Mouse (Mus musculus): ENCODE data around the gene Tmem97.
"Not testable (repeated sequence)": the region's sequence is repeated elsewhere in the genome, so short reads cannot be mapped to it uniquely, and the experiment has no call there.

The Tmem97 gene

DNA sequence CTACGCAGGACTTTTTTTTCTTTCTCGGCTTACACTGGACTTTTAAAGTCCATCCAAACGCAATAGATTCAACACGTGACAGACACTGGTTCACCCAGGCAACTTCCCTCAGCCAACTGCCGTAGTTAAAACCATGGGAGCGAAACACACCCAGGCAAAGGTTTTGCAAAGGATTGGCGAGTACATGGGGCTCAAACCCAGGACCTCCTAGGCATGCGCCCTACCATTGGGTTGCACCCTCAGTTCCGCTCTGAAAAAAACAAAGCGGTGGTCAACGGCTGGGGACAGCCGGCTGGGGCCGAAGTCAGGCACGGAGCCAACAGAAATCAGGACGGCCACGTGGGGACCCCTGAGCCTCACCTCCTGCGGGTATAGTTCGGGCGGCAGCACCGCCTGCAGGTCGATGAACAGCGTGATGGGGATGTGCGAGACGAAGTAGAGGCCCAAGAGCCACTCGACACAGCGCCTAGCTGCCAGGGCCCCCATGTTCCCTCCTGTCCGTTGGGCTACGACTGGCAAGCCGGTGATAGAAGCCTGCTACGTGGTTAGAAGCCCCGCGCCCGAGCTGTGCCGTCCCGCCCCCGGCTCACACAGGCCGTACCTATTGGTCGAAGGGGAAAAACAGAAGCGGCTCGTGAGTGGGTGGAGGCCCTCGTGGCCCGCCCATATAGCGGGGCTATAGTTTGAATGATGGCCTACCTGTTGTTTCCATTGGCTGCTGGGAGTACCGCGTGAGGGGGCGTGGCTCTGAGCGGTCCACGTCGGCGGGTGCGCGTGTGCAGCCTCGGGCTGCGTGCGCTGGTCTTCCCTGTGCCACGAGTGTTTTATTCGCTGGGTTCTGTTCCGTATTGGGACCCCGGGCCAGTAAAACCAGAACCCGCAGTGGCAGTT is at the start of gene Tmem97:
Gene Tmem97, minus strand, starts transcription at position 610 of the 891 bp plus-strand sequence.
- DNase-seq, result peak; percentile 97

DNA sequence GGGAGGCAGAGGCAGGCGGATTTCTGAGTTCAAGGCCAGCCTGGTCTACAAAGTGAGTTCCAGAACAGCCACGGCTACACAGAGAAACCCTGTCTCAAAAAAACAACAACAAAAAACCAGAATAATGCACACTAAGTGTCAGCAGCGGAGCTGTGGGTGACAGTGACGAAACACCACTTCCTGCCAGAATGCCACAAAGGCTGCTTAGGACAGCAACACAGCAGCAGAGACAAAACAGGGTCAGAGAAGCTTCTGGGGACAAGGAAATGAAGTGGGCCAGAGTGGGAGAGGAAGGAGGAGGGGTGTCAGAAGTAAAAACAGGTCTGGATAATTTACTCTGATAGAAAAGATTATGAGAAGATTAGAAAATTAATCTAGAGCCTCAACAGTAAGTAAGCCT is 49.5 kb upstream of the Tmem97 start:
- DNase-seq, result peak; percentile 29 to 45

DNA sequence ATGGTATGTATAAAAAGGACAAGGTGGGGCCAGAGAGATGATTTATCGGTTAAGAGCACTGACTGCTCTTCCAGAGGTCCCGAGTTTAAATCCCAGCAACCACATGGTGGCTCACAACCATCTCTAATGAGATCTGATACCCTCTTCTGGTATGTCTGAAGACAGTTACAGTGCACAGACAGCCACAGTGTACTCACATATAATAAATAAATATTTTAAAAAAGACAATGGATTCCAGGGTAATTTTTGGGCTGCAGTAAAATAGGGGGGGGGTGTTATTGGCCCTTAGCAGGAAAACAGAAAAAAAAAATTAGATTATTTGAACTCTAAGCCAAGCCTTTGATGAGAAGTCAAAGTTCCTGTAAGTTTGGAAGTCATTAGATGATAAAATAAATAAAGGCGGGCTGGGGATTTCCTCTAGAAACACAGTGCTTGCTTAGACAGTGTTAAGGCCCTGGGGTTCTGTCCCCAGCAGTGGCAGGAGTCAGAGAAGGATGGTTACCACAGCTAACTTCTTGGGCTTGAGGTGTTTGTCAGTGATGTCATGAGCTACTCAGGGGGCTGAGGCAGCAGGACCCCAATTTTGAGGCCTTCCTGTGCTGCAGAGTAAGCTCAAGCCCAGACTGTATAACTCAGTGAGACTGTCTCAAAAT is 48.3 kb upstream of the Tmem97 start:
- DNase-seq, result no peak

DNA sequence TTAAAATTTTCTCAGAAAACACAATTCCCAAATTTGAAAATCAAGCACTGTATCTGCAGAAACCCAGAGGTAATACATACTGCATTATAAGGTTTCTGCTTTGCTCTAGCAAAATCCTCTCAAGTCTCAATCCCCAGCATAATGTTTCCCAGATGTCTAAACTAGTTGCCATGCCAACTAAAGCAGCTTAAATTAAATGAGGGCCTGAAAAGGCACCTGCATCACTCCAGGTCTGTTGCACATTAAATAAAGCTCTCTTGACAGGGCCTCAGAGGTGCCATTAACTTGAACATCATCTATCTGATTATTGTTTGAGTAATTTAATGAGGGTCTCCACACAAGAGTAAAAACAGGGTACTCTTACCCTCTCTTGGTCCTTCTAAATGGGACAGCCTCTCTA is 46.2 kb upstream of the Tmem97 start:
- no peak for DNase-seq

DNA sequence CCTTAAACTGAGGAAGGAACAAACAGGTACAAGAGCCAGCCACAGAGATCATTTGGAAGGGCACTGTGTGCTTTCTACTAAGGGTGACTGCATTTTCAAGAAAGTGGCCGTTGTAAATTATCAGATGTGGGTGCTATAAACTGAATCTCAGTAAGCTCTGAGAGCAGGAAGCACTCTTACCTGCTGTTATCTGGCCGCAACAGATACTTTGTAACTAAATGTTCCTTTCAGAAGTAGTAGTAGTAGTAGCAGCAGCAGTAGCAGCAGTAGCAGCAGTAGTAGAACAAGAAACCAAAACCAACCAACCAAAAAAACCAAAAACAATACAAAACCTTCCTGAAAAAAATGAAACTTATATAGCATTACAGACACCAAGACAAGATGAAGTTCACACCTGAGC is 45.2 kb upstream of the Tmem97 start:
- DNase-seq, result no peak

DNA sequence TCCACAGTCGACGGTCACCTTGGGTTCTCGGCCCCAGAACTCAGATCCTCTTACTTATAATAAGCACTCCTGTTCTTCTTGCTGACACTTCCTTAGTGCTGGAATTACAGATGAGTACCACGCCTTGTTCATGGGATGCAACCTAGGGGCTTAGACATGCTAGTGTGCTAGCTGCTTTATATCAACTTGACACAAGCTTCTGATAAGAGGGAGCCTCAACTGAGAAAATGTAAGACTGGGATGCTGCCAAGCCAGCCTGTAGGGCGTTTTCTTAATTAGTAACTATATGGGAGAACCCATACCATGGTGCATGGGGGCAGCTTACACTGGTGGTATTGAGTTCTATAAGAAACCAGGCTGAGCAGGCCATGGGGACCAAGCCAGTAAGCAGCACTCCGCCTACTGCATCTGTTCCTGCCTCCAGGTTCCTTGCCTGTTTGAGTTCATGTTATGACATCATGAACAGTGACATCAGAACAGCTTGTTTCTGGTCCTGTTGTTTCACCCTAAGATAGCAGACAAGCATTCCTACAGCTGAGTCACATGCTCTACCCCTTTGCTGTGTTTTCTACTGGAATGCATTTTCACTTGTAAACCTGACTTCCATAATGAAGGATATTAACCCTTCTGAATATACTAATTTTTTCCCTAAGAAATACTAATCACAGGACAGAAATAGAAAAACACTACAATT is 43.8 kb upstream of the Tmem97 start:
- no peak for DNase-seq

DNA sequence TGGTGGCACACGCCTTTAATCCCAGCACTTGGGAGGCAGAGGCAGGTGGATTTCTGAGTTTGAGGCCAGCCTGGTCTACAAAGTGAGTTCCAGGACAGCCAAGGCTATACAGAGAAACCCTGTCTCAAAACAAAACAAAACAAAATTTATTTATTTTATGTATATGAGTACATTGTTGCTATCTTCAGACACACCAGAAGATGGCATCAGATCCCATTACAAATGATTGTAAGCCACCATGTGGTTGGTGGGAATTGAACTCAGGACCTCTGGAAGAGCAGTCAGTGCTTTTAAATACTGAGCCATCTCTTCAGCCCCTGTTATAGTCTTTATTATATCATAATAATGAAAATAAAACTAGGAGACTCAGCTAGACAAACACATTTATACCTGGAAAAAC is 37.1 kb upstream of the Tmem97 start:
- DNase-seq, result not testable (repeated sequence)

DNA sequence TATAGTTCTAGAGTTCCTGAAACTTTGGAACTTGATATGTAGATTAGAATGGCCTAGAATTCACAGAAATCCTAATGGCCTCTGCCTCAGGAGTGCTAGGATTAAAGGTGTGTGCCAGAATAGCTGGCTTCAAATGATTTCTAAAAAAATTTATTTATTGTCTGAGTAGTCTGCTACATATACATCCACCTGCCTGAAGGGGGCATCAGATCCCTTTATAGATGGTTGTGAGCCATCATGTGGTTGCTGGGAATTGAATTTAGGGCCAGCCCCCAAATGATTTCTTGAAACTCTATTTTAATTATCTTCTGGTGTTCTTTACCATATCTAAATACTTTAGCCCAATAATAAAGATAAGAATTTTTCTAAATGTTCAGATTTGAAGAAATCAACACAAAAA is 35.5 kb upstream of the Tmem97 start:
- no peak for DNase-seq

DNA sequence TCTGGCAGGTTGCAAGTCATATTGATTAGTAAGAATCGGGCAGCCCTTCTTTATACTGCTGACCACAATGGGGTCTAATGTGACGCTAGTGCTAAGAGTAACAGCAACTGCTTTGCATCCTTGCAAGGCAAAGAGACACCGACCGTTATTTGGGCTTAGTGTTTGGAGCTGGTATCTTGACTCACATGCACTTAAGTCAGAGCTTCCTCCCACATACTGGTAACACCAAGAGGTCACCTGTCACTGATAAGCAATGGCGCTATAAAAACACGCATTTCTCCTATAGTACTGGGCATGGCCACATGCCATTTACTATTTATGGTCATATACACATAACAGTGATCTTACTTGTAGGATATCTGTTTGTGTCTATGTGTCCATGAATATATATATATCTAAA is 32.3 kb upstream of the Tmem97 start:
- DNase-seq, result no peak

DNA sequence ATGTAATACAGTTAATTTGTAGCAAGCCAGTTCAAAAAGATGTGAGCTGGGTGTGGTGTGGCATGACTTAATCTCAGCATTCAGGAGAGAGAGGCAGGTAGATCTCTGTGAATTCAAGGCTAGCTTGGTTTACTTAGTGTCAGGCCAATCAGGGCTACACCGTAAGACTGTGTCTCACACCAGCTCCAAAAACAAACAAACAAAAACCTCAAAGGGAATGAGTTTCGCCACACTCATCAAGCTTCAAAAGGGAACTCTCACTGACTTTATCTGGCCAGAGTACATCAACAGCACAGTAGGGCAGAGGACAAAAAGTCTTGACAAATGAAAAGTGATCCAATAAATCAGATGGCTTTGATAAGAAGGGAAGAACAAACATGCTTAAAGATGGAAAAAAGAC is 24.4 kb upstream of the Tmem97 start:
- no peak for DNase-seq

DNA sequence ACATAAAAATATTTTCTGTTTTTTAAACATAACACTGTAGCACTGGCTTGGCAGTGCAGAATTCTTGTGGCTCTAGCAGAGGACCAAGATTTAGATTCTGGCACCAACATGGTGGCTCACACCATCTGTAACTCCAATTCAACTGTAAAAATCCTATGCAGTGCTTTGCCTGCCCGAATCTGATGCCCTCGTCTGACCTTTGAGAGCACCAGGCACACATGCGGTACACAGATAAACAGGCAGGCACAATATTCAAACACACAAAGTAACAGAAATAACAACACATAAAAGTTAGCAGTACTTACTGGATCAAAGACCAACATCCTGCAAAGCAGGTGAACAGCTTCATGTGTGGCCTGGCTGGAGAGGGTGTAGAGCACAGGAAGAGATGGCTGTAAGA is 24.0 kb upstream of the Tmem97 start:
- no peak for DNase-seq

DNA sequence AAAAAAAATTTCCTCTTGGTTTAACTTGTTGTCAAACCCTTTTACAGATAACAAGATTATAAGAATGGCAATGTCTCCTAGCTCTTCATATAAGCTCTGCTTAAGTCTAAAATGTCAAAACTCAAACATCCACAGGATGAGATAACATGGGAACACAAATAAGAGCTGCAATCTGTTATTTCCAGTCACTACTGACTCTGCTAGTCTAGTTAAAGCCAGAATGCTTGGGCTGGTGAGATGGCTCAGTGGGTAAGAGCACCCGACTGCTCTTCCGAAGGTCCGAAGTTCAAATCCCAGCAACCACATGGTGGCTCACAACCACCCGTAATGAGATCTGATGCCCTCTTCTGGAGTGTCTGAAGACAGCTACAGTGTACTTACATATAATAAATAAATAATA is 23.5 kb upstream of the Tmem97 start:
- not testable (repeated sequence) for DNase-seq

DNA sequence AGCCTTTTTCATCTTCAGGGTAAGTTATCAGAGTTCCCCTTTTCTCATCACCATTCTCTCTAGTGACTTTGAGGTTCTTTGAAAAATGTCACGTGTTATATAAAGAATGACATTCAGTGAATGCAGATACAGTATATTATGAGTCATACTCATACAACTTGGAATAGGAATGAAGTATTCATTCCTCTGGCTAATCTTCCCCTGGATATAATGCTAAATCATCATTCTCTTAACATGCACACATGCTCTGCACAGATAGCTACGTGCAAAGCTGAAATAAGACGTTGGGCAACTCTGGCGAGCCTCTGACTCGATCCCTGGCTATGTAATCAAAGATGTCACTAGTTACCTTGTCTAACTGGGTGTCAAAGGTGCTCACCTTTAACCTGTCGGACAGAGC is 21.3 kb upstream of the Tmem97 start:
- no peak for DNase-seq

DNA sequence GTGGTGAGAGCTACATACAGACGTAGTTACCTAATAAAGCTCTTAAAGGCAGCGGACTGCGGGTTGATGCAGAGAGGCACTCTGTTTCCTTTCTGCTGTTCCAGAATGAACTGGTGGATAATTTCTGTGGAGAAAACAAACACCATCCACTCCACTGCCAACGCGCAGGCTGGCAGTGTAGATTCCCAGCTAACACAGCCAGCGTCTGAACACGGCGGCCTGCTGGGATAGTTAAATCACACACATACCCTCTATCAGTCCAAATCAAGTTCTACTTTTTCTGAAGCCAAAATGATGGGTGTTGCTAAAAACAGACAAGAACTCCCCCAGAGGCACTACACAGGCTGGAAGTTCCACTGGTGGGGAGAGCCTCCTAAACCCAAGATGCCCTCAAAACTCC is 20.9 kb upstream of the Tmem97 start:
- DNase-seq, result no peak

DNA sequence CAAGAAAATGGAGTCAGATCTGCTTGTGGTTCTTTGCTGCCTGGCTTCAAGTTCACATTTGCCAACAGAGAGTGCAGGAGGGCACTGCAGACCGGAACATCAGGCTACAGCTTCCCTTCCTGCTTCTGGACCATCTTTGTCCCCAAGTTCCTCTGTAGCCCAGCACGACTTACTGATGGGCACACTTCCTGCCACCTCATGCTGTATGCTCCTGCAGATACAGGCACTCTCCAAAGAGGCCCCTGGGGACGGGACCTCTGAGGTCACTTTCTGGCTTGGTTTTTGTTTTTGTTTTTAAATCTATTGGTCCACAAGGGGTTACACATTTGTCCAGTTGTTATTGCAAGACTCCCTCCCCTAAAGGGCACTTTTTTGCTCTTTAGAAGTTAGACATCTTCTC is 19.2 kb upstream of the Tmem97 start:
- no peak for DNase-seq

DNA sequence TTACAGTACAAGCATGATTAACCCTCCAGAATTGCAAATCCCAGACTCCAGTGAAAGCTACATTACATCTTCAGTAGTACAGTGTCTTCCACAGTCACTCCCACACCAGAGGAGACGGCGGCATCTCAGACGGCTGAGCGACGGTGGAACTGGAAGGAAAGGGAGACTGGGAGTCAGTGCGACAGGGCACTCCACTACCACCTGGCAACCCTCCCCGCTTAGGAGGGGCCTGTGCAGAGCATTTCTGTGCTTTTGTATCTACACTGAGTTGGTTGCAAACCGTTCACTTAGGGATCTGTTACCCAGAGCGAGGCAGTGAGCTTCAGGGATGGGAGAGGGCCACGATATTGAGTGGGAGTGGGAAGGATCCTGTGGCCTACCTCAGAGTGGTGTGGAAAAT is 18.2 kb upstream of the Tmem97 start:
- no peak for DNase-seq

DNA sequence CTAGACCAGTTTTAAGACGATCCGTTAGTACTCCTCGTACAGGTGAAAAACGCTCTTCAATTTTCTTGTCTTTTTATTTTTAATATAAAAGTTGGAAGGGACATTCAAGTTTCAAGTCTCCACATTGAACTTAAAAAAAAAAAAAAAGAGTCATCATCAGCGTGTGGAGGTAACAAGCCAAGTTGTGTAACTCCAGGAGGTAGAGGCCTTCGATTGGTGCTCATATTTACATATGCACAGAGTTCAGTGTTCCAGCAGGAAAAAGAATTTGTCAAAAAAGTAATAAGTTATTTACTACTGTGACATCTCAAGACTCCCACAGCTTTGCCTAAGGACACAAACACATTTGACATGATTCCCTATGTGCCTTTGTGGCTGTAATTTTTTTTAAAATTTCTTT is 17.0 kb upstream of the Tmem97 start:
- no peak for DNase-seq

DNA sequence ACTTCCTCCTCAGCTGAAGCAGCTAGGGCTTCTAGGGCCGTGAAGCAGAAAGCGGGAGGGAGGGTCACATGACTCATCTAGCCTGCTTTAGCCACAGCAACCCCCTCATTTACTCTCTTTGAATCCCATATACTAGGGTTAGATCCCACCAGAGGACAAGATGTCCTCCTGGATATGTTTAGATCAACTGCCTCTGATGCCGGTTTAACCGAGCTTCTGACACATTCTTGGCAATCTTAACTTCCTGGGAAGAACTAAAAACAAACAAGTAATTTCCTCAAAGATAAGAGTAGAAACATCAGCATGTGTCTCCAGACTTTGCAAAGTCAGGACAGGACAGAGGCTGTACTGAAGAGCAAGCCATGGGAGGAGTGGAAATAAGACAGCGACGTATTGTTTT is 16.2 kb upstream of the Tmem97 start:
- DNase-seq, result peak; percentile 44 to 69

DNA sequence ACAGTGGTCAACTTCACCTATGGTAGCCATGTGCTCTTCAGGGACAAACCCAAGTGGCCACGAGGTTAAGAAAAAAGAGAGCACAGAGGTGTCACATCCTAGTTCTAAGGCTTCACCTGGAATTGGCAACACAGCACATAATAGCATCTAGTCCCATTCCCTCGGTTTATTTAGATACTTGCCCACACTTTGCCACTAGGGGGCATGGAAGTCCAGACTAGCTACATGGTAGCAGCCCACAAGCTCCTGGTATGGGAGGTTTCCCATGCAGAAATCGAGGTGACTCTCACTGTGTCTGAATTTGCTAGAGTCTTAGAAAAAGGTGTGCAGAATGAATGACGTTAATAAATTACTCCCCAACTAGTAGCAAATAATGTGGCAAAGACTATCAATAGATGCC is 9.9 kb upstream of the Tmem97 start:
- DNase-seq, result peak; percentile 57 to 77

DNA sequence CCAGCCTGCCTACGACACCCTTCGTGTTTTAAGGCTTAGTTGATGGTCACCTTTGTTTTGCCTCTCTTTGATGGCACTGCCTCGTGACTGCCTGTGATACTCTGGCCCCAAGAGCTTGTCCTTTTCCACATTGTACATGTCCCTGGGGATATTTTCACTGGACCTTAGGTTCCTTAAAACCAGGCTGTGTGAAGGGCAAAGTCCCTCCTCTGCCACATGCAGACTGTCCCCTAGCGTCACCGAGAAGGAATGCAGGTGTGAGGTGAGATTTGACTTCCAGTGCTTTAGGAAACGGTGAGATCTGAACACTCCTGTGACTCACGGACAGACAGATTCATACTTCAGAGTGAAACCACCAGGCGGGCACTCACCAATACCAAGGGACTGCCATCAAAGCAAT is 6.7 kb upstream of the Tmem97 start:
- no peak for DNase-seq

DNA sequence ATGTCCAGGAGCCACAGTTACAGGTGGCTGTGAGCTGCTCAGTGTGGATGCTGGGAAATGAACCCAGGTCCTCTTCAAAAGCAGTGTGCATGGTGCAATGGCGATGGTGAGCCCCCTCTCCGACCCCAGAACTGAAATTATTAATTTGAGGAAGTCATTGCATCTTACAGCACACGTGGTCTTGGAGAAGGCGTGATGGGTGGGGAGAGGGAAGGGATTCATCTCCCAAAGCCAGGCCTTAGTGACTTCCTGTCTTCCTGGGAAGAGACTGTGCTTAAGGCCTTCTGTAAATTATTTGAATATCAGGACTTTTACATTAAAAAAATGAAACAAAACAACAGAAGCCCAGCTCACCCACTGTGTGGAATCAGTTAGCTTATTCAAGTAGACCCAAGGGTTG is 5.5 kb upstream of the Tmem97 start:
- DNase-seq, result no peak

DNA sequence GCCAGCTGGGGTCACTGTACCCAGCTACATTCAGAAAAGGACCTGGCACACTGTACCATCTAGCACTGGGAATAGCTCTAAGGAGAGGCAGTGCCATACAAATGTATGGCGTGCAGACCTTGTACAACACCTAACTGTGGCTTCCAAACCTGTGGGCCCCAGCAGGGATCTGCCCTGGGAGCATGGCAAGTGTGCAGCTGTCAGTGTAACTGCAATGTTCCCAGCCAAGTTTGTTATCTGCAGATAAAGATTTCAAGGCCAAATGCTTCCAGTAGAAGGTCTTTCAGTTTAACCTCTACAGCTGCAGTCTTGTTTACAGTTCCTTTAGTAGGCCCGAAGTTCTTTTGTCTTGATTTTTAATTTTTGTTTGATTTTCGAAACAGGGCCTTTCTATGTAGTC is 5.0 kb upstream of the Tmem97 start:
- no peak for DNase-seq

DNA sequence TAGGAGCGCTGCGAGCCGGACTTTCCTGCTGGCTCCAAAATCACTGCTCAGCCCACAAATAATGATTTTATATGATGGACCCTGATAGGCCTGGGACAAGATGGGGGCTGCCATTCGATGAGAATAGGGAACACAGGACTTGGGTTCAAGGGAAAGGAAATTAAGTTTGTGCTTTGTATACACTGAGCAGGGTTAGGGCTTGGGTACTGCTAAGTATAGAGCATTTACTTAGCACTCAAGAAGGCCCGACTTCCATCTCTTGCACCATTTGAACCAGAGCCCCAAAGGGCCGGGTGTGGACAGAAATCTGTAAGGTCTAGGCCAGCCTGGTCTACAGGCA is 452 bp upstream of the Tmem97 start:
- no peak for DNase-seq

DNA sequence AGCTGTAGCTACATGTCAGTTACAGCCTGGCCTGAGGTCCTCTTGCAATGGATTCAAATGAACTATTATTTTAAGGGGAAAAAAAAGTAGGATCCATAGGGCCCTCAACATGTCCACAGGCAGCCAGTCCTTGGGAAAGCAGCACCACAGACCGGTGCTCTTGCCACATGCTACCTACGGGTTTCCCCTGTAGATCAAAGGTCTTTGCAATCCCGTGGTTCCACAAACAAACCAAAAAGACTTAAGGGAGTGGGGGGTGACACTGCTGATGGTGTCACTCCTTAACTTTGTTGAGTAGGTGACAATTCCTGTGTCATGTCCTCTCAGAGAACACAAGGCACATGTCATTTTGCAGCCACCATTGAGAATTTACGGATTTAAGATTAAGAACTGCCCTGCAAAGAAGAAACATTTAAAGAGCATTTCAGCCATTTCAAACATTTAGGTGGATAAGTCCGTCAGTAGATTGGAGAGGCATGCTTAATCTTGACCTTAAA is 1.0 kb downstream of the Tmem97 start:
- no peak for DNase-seq

Data from lung, adult 18-20 months (tissue).